Mouse (Mus musculus): ENCODE results near the gene Ptma. TPM values are rescaled to one million over a fixed set of nuclear protein-coding genes. Genes with fewer than 3 reads are reported as not detected.
"Not testable (repeated sequence)": the region's sequence is repeated elsewhere in the genome, so short reads cannot be mapped to it uniquely, and the experiment has no call there.

The Ptma gene
- polyA plus RNA-seq, 1 experiment: 6,261 TPM

- H3K4me3 ChIP-seq (replicated peaks): no peak overlapping the region
- TF ChIP-seq GATA1 (IDR thresholded peaks at IDR 0.05; ENCODE audit: borderline replicate concordance, low read length): no peak
- no peak for TF ChIP-seq FLI1 (IDR thresholded peaks at IDR 0.05; ENCODE audit: low read length)
- peaks cover 30% of the 10 kb centered on the region for H3K36me3 ChIP-seq (replicated peaks; ENCODE audit: low read length)
- H3K4me1 ChIP-seq: peaks cover 9% of the 10 kb centered on the region
- H3K27me3 ChIP-seq (replicated peaks): no peaks in the 10 kb centered on the region
- H3K9me3 ChIP-seq: no peaks in the 10 kb centered on the region
Observed at GRCm38 (mm10) chr1:86538383-86538782, 11.9 kb downstream of the Ptma start.

- not testable (repeated sequence) for H3K27me3 ChIP-seq (replicated peaks); H3K9me3 ChIP-seq; H3K4me3 ChIP-seq (replicated peaks)
Observed at GRCm38 (mm10) chr1:86539583-86539982, 13.1 kb downstream of the Ptma start.

GRCm38 (mm10) chr1:86542584-86542983, 16.1 kb downstream of the Ptma start:
- H3K9me3 ChIP-seq: no peaks in the 10 kb centered on the region
- peaks cover 67% of the 10 kb centered on the region for H3K36me3 ChIP-seq (replicated peaks; ENCODE audit: low read length)
- H3K27me3 ChIP-seq (replicated peaks): no peaks in the 10 kb centered on the region
- H3K4me1 ChIP-seq: peaks cover 8% of the 10 kb centered on the region
- TF ChIP-seq FLI1 (IDR thresholded peaks at IDR 0.05; ENCODE audit: low read length) (no peak), GATA1 (IDR thresholded peaks at IDR 0.05; ENCODE audit: borderline replicate concordance, low read length) (no peak)
- H3K4me3 ChIP-seq (replicated peaks): no peak overlapping the region

More at GRCm38 (mm10) chr1:86539583-86539982, 13.1 kb downstream of the Ptma start:
- H3K36me3 ChIP-seq (replicated peaks; ENCODE audit: low read length): peaks cover 38% of the 10 kb centered on the region
- H3K4me1 ChIP-seq: not testable (repeated sequence)

GRCm38 (mm10) chr1:86546797-86547196, 20.3 kb downstream of the Ptma start:
- peaks cover 83% of the 10 kb centered on the region for H3K36me3 ChIP-seq (replicated peaks; ENCODE audit: low read length)

GRCm38 (mm10) chr1:86551299-86551698, 24.8 kb downstream of the Ptma start:
- Histone ChIP-seq H3K4me3 (replicated peaks) (no peak overlapping the region), H3K36me3 (replicated peaks; ENCODE audit: low read length) (peaks cover 59% of the 10 kb centered on the region), H3K4me1 (peaks cover 24% of the 10 kb centered on the region), H3K27me3 (replicated peaks) (no peaks in the 10 kb centered on the region), H3K9me3 (no peaks in the 10 kb centered on the region)
- TF ChIP-seq FLI1 (IDR thresholded peaks at IDR 0.05; ENCODE audit: low read length) (no peak), GATA1 (IDR thresholded peaks at IDR 0.05; ENCODE audit: borderline replicate concordance, low read length) (no peak)

More at GRCm38 (mm10) chr1:86546797-86547196, 20.3 kb downstream of the Ptma start:
- no peak overlapping the region for H3K4me3 ChIP-seq (replicated peaks)
- peaks cover 13% of the 10 kb centered on the region for H3K4me1 ChIP-seq
- no peak for TF ChIP-seq GATA1 (IDR thresholded peaks at IDR 0.05; ENCODE audit: borderline replicate concordance, low read length)
- no peak for TF ChIP-seq FLI1 (IDR thresholded peaks at IDR 0.05; ENCODE audit: low read length)
- H3K9me3 ChIP-seq: no peaks in the 10 kb centered on the region
- H3K27me3 ChIP-seq (replicated peaks): no peaks in the 10 kb centered on the region

- TF ChIP-seq GATA1 (IDR thresholded peaks at IDR 0.05; ENCODE audit: borderline replicate concordance, low read length) (no peak), FLI1 (IDR thresholded peaks at IDR 0.05; ENCODE audit: low read length) (no peak)
- peaks cover 24% of the 10 kb centered on the region for H3K4me1 ChIP-seq
- H3K27me3 ChIP-seq (replicated peaks): no peaks in the 10 kb centered on the region
- no peak overlapping the region for H3K4me3 ChIP-seq (replicated peaks)
- H3K9me3 ChIP-seq: no peaks in the 10 kb centered on the region
- H3K36me3 ChIP-seq (replicated peaks; ENCODE audit: low read length): peaks cover 58% of the 10 kb centered on the region
Observed at GRCm38 (mm10) chr1:86551877-86552276, 25.4 kb downstream of the Ptma start.

GRCm38 (mm10) chr1:86555665-86556064, 29.1 kb downstream of the Ptma start:
- Histone ChIP-seq H3K27me3 (replicated peaks) (no peaks in the 10 kb centered on the region), H3K9me3 (no peaks in the 10 kb centered on the region), H3K36me3 (replicated peaks; ENCODE audit: low read length) (peaks cover 61% of the 10 kb centered on the region), H3K4me3 (replicated peaks) (no peak overlapping the region), H3K4me1 (peaks cover 51% of the 10 kb centered on the region)
- TF ChIP-seq FLI1 (IDR thresholded peaks at IDR 0.05; ENCODE audit: low read length): no peak
- TF ChIP-seq GATA1 (IDR thresholded peaks at IDR 0.05; ENCODE audit: borderline replicate concordance, low read length): no peak

GRCm38 (mm10) chr1:86557872-86558271, 31.3 kb downstream of the Ptma start:
- Histone ChIP-seq H3K4me3 (replicated peaks) (no peak overlapping the region), H3K4me1 (peaks cover 40% of the 10 kb centered on the region), H3K36me3 (replicated peaks; ENCODE audit: low read length) (peaks cover 61% of the 10 kb centered on the region), H3K27me3 (replicated peaks) (no peaks in the 10 kb centered on the region), H3K9me3 (no peaks in the 10 kb centered on the region)
- TF ChIP-seq FLI1 (IDR thresholded peaks at IDR 0.05; ENCODE audit: low read length): no peak
- no peak for TF ChIP-seq GATA1 (IDR thresholded peaks at IDR 0.05; ENCODE audit: borderline replicate concordance, low read length)

GRCm38 (mm10) chr1:86559232-86559631, 32.7 kb downstream of the Ptma start:
- H3K4me3 ChIP-seq (replicated peaks): no peak overlapping the region
- H3K36me3 ChIP-seq (replicated peaks; ENCODE audit: low read length): peaks cover 70% of the 10 kb centered on the region
- H3K4me1 ChIP-seq: peaks cover 40% of the 10 kb centered on the region
- no peaks in the 10 kb centered on the region for H3K9me3 ChIP-seq
- TF ChIP-seq GATA1 (IDR thresholded peaks at IDR 0.05; ENCODE audit: borderline replicate concordance, low read length): no peak
- TF ChIP-seq FLI1 (IDR thresholded peaks at IDR 0.05; ENCODE audit: low read length): no peak
- no peaks in the 10 kb centered on the region for H3K27me3 ChIP-seq (replicated peaks)

- TF ChIP-seq GATA1 (IDR thresholded peaks at IDR 0.05; ENCODE audit: borderline replicate concordance, low read length) (no peak), FLI1 (IDR thresholded peaks at IDR 0.05; ENCODE audit: low read length) (no peak)
- Histone ChIP-seq H3K4me3 (replicated peaks) (no peak overlapping the region), H3K36me3 (replicated peaks; ENCODE audit: low read length) (peaks cover 62% of the 10 kb centered on the region), H3K9me3 (no peaks in the 10 kb centered on the region), H3K4me1 (peaks cover 24% of the 10 kb centered on the region), H3K27me3 (replicated peaks) (no peaks in the 10 kb centered on the region)
Observed at GRCm38 (mm10) chr1:86562663-86563062, 36.1 kb downstream of the Ptma start.

GRCm38 (mm10) chr1:86568409-86568808, 41.9 kb downstream of the Ptma start:
- TF ChIP-seq FLI1 (IDR thresholded peaks at IDR 0.05; ENCODE audit: low read length): no peak
- no peak for TF ChIP-seq GATA1 (IDR thresholded peaks at IDR 0.05; ENCODE audit: borderline replicate concordance, low read length)
- H3K9me3 ChIP-seq: no peaks in the 10 kb centered on the region
- no peaks in the 10 kb centered on the region for H3K4me1 ChIP-seq
- H3K36me3 ChIP-seq (replicated peaks; ENCODE audit: low read length): peaks cover 46% of the 10 kb centered on the region
- no peak overlapping the region for H3K4me3 ChIP-seq (replicated peaks)
- H3K27me3 ChIP-seq (replicated peaks): no peaks in the 10 kb centered on the region

Data from megakaryocyte, embryonic 14.5 days (primary cell).